Mouse (Mus musculus) v-Abl transformed pro-B cells (cell line): Measurements from ENCODE around the gene Rptor.

ENCODE experiments used
- in situ Hi-C, 2 experiments: fragments of 400-800 bp; cut with MboI; formaldehyde crosslinking; loops; one replicate each; pipeline ENCODE4 v1.15.1; 2025; ENCODE audit not compliant: unreplicated experiment in 2 of 2

The Rptor gene

GRCm38 (mm10) chr11:119731382-119731781 is 128.7 kb downstream of the Rptor start:
- in situ Hi-C loops = no loop called here

- in situ Hi-C loops = no loop called here
Measured at GRCm38 (mm10) chr11:119732362-119732761, 129.7 kb downstream of the Rptor start.

- in situ Hi-C loops = no loop called here
Measured at GRCm38 (mm10) chr11:119732961-119733656, 130.4 kb downstream of the Rptor start.

DNA sequence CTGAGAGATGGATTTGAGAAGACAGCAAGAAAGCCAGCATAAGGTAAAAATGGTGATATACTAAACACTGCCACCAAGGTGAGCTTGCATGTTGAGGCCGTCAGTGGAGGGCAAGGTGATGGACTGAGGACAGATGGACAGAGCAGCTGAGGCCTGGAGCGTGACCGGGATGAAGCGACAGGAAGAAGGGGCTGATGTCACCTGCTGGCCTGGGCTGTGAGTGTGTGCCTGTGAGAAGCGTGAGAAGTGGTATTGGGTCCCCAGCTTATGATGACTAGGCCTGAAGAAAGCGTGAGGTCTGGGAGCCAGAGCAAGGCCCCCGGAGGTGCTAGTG is 130.9 kb downstream of the Rptor start:
- in situ Hi-C loops = no loop called here

- in situ Hi-C loops = no loop called here
Measured at GRCm38 (mm10) chr11:119735152-119735551, 132.4 kb downstream of the Rptor start.

- in situ Hi-C loops = no loop called here
Measured at GRCm38 (mm10) chr11:119738990-119739846, 136.5 kb downstream of the Rptor start.

DNA sequence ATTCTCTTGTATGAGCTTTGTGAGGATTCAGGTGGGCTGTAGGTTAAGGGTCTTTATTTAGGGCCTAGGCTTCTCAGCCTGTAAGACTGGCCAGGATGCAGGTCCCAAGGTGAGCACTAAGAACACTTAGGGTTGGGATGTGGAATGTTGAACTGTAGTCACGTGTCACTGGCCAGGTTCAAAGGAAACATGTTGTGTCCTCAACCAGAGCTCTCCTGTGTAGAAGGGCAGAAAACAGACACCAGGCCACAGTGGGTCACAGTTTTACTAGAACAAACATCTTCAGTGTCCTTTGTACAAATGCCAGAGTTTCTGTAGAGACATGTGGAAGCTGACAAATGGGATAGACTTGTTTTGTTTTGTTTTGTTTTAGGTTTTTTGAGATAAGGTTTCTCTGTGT is 138.7 kb downstream of the Rptor start:
- in situ Hi-C loops = no loop called here

GRCm38 (mm10) chr11:119744436-119744835 is 141.7 kb downstream of the Rptor start:
- in situ Hi-C loops = no loop called here

DNA sequence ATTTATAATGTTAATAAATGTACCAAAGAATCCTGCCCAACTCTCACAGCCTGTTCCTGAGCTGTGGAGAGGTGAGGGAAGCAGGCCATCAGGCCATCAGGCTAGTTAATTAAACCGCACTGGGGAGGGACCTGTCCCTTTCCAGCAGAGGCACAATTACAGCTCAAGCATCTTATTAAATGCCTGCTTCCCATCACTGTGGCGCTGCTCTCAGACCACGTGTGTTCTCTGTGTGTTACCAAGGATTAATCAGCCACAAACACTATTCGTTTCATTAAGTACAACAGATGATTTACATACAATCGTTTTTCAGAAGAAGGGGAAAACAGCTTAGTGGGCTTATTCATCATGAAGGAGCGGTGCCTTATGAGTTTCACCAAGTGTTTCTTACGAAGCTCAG is 142.6 kb downstream of the Rptor start:
- in situ Hi-C loops = no loop called here

DNA sequence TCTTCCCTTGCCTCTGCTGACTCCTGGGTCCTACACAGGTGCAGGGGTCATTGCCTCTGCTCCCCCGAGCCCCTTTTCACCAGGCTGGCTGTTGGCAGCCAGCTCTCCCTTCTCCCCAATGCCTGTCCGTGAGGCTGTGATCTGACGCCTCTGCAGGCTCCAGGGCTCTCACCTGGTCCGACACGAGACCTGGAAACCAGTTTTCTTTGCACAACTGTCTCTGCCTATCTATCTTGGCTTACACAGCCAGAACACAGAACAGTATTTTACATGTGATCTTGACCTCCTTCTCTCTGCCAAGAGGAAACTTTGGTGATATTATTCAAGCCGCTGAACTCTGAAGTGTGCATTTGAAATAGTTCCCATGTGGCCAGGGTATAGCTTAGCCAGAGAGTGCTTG is 151.8 kb downstream of the Rptor start:
- in situ Hi-C loops = no loop called here

- in situ Hi-C loops = no loop called here
Measured at GRCm38 (mm10) chr11:119758214-119758613, 155.5 kb downstream of the Rptor start.

DNA sequence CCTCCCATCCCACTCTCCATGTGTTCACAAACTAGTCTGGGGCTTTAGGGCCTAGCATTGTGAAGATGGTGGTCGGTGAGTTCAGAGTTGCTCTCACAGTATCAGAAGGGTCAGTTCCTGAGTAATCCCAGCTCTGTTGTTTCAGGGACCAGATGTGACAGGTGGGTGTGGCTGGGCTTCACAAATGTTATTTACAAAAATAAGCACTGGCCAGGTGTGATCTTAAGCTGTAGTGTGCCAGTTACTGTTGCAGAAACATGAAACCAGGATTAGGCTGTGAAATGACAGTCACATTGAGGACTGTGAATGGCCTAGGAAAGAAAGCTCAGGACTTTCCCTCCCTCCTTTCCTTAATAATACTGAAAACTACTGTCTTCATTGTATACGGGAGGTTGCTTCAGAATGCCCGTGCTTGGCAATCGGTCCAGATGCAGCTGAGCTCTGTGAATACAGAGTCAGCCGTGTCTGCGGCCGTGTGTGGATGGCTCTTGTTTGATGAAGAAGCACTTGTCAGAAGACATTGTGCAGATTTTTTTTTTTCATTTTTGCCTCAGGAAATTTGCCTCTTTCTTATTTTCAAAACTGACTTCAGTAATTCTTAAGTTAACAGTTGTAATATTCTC is 156.1 kb downstream of the Rptor start:
- in situ Hi-C loops = no loop called here

- in situ Hi-C loops = no loop called here
Measured at GRCm38 (mm10) chr11:119762911-119763310, 160.2 kb downstream of the Rptor start.

- in situ Hi-C loops = no loop called here
Measured at GRCm38 (mm10) chr11:119766023-119766422, 163.3 kb downstream of the Rptor start.

DNA sequence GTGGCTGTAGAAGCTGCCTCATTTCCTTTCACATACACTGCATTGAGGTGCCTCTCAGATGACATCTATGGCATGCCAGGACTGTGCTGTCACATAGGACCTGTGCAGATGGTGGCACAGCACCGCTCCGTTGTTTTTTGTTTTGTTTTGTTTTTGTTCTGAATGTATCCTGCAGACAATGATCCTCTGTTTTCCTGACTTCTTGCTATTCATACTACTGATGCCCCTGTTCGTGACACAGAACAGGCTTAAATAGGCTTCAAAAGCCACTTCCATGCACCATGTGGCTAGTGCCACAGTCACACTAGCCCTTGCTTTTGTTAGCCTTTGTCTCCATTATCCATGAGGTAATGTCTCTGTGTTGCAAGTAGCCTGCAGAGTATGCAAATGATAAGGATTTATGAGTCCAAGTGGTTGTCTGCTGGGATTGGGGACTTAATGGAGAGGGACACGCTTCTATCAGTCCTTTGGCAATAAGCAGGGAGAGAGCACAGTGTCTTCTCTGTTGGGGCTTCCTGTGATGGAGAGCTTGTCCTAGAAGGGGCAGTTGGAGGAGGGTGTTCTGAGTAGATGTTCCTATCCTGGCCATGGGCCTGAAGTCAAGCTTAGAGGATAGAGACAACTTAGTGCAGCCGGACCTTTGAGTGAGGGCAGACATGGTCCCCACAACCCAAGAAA is 164.2 kb downstream of the Rptor start:
- in situ Hi-C loops = no loop called here

- in situ Hi-C loops = no loop called here
Measured at GRCm38 (mm10) chr11:119767525-119767924, 164.8 kb downstream of the Rptor start.

DNA sequence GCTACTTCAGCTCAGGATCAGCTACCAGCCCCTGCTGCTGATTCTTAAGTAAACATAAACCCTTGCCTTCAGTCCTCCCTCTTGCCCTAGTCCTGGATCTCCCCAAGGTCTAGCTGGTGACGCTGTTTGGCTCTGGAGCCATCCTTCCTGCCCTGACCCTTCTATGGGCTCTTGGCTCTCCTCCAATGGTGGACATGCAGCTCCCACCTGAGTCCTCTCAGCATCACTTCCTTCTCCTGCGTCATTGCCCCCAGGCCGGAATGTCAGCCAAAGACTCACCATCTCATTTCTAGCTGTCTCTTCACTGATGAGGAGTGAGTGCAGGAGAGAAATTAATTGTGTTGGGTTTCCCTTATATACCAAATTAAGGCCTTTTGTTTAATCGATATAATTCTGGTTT is 165.8 kb downstream of the Rptor start:
- in situ Hi-C loops = no loop called here

- in situ Hi-C loops = no loop called here
Measured at GRCm38 (mm10) chr11:119769666-119770065, 167.0 kb downstream of the Rptor start.

DNA sequence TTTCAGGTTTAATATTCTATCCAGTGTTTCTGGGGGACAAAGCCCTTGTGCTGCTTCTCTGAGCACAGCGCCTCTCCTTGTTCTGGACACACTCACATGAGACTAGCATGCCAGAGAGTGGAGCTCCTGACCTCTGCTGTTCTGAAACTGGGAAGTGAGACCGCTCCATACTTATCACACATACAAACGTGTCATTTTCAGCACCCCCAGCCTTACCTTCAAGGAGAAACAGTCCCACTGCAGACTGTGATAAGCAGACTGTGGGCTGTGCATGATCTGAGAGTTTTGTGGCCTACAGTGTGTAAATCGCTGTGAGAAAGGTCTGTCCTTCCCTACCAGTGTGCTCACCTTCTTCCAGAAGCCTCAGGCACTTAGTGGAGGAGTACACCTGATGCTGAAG is 168.3 kb downstream of the Rptor start:
- in situ Hi-C loops = no loop called here

DNA sequence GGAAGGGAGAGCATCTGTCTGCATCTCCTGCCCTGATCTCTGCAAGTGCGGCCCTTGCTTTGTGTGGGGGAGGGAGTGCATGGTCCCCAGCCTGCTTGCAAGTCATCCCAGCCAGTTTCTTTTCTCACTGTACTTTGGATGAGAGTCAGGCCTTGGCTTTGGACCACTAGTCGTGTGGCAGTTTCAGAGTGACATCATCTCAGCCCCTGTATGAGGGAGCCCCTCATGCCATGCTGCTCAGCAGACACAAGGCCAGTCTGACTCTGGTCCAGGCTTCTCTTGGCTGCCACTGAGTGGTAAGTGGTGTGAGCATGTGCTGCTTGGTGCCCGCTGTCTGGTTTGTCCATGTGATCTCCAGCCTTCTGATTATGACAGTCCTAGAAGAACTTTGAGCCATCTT is 170.2 kb downstream of the Rptor start:
- in situ Hi-C loops = no loop called here

- in situ Hi-C loops = no loop called here
Measured at GRCm38 (mm10) chr11:119775076-119775760, 172.5 kb downstream of the Rptor start.
